Mouse (Mus musculus) lung, postnatal 0 days (tissue): ENCODE results near the gene Lrrc4c.

Experiments
- CTCF ChIP-seq: IDR thresholded peaks from 2 replicates; pipeline ENCODE4 v1.5.1; 2016; ENCODE audit warnings: antibody characterized with exemption, mild to moderate bottlenecking
- EP300 ChIP-seq: IDR thresholded peaks from 2 replicates; pipeline ENCODE4 v1.6.1; 2016; ENCODE audit warnings: antibody characterized with exemption, mild to moderate bottlenecking, control low read depth

DNA sequence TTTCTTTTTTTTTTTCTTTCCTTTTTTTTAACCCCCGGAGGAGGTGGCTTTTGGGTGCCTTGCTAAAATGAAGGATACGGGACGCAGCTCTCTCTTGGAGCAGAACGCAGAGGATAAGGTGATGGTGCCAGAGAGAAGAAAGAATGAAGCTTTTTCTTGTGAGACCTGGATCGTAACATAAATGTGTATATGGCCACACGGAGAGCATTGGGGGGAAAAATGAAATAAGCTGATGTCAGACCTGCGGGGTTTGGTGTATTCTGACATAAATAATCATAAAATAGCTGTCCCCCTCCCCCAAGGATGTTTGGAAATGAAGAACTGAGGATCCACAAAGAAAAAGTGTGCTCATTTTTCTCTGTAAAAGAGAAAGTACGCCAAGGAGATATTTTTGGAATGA is 1149.7 kb downstream of the Lrrc4c start:
- TF ChIP-seq EP300, result no peak
- TF ChIP-seq CTCF, result no peak
